Mouse (Mus musculus) ES-Bruce4 (cell line): ENCODE measurements around the gene Ankrd33. TPM values are rescaled to one million over a fixed set of nuclear protein-coding genes. Genes with fewer than 3 reads are reported as not detected.

Source experiments
- H3K27ac ChIP-seq: 2 replicates; pipeline ENCODE4 v1.5.1; 2012; ENCODE audit warnings: low read length, inconsistent platforms; ENCODE audit not compliant: insufficient read depth
- H3K27me3 ChIP-seq: 2 replicates; pipeline ENCODE4 v1.6.1; 2012; ENCODE audit warnings: mild to moderate bottlenecking, low read length, inconsistent platforms; ENCODE audit not compliant: control insufficient read depth, poor library complexity, insufficient read depth, severe bottlenecking
- H3K36me3 ChIP-seq: 2 replicates; pipeline ENCODE4 v1.6.1; 2012; ENCODE audit warnings: inconsistent platforms, mild to moderate bottlenecking, low read length, moderate library complexity; ENCODE audit not compliant: control insufficient read depth, poor library complexity, insufficient read depth, severe bottlenecking
- H3K4me1 ChIP-seq: one replicate; pipeline ENCODE4 v1.8.1; 2011; ENCODE audit warnings: low read length; ENCODE audit not compliant: control insufficient read depth, insufficient read depth
- H3K4me3 ChIP-seq: 2 replicates; pipeline ENCODE4 v1.5.1; 2011; ENCODE audit warnings: low read depth, mild to moderate bottlenecking, low read length
- H3K9ac ChIP-seq: 2 replicates; pipeline ENCODE4 v1.6.1; 2012; ENCODE audit warnings: low read depth, mild to moderate bottlenecking, inconsistent platforms; ENCODE audit not compliant: poor library complexity, severe bottlenecking
- H3K9me3 ChIP-seq: replicated peaks from 2 replicates; pipeline ENCODE4 v1.6.1; 2012; ENCODE audit warnings: mild to moderate bottlenecking, low read length, inconsistent platforms; ENCODE audit not compliant: control insufficient read depth, poor library complexity, insufficient read depth, severe bottlenecking
- CTCF ChIP-seq: IDR thresholded peaks from one replicate; pipeline ENCODE4 v1.8.1; 2011; ENCODE audit warnings: low read depth, low read length
- EP300 ChIP-seq: IDR thresholded peaks from 2 replicates; pipeline ENCODE4 v1.6.1; 2011; ENCODE audit warnings: low read depth, low read length; ENCODE audit not compliant: insufficient read depth
- POLR2A ChIP-seq: IDR thresholded peaks from one replicate; pipeline ENCODE4 v1.8.1; 2011; ENCODE audit warnings: low read length; ENCODE audit not compliant: insufficient read depth
- polyA plus RNA-seq: library from polyadenylated mRNA; stranded (reverse); fragments of >200 nt; gene quantifications from 2 replicates; pipeline ENCODE4 v1.2.4, GENCODE M21; 2011; ENCODE audit warnings: low read depth; ENCODE audit not compliant: missing spikeins, insufficient read depth, insufficient read length

Gene Ankrd33
- polyA plus RNA-seq, 1 experiment = not detected

DNA sequence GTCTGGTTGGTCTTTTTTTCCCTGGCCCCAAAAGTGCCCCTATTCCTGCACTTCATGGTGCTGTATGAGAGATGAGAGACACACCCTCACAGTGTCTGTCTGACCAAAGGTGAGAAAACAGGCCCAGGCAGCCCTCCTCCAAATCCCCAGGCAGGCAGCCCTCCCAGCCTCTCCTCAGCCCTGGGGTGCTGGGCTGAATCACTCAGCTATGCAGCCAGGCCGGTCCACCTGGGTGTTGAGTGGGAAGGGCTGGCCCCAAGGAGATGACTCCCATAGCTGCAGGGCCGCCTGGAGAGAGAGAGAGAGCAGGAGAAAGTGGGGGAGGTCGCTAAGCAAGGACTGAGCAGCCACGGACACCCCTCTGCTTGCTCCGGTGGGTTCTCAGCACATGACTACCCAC lies 44.8 kb upstream of the Ankrd33 start:
- Histone ChIP-seq H3K27ac (peak overlapping the region; percentile 28; the same call in 1 of the 2 replicates), H3K36me3 (no peaks in the 10 kb centered on the region), H3K9ac (0 out of 2 replicates have a peak overlapping the region, but pooled peaks have one; percentile 4), H3K4me1 (peaks cover 10% of the 10 kb centered on the region), H3K4me3 (no peak overlapping the region), H3K27me3 (no peaks in the 10 kb centered on the region), H3K9me3 (no peaks in the 10 kb centered on the region)
- TF ChIP-seq EP300 = peak; percentile 71
- TF ChIP-seq POLR2A = no peak
- TF ChIP-seq CTCF = no peak

DNA sequence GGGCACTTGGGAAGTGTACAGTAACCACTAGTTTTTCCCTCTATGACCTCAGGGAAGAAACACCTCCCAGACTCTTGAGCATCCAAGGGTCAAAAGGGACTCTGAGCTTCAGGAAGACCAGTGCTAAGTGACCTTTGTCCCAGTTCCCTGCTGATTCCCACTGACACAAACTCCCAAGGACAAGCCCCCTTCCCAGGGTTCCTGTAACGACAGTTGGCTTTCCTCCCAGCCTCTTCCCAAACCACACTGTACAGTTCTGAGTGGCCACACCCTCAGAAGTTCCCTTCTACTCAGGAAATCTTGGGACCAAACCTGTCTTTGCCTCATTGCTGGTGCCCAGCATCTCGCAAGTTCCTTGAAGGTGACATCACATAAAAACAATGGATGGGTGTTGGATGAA lies 42.8 kb upstream of the Ankrd33 start:
- no peak overlapping the region for H3K9ac ChIP-seq
- no peak overlapping the region for H3K4me3 ChIP-seq
- H3K27ac ChIP-seq = no peak overlapping the region
- H3K36me3 ChIP-seq = no peaks in the 10 kb centered on the region
- H3K4me1 ChIP-seq = peaks cover 10% of the 10 kb centered on the region
- H3K27me3 ChIP-seq = no peaks in the 10 kb centered on the region
- no peak for TF ChIP-seq EP300
- TF ChIP-seq CTCF = no peak
- no peak for TF ChIP-seq POLR2A
- no peaks in the 10 kb centered on the region for H3K9me3 ChIP-seq

DNA sequence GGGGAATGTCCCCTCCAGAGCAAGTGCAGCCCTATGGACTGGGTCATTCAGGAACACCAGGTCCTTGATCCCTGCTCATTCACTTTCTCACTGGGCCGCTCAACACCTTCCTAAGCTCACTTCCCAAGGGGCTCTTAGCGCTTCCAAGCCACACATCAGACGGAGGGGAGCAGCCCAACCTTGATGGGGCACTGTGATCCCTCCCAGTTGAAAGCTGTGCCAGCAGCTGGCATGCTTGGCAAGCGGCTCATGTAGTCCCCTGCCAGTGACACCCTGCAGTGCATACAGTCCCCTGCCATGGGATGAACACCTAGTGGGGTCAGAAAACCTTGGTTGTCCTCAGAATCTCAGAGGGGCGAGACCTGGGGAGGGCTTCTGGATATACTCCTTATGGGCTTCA lies 41.5 kb upstream of the Ankrd33 start:
- Histone ChIP-seq H3K36me3 (no peaks in the 10 kb centered on the region), H3K27ac (no peak overlapping the region), H3K4me3 (no peak overlapping the region), H3K9me3 (no peaks in the 10 kb centered on the region), H3K9ac (no peak overlapping the region), H3K27me3 (no peaks in the 10 kb centered on the region), H3K4me1 (peaks cover 10% of the 10 kb centered on the region)
- no peak for TF ChIP-seq CTCF
- no peak for TF ChIP-seq POLR2A
- no peak for TF ChIP-seq EP300

DNA sequence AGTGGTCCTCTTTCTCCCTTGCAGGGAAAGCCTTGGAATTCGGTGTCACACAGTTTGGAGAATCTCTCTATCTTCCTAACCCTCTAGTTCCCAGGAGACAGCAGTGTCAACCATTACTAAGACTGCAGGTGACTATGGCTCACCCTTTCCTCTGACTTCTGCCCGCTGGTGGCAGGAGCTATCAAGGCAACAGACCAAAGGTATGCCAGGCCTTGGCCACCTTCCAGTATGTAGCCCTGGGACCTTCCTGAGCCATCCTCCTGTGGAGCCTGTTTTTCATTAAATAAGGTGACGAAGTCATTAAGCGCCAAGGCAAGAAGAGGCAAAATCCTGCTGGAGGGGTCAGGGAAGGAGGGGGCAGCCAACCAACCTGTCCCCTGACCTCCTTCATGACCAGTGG lies 40.4 kb upstream of the Ankrd33 start:
- Histone ChIP-seq H3K27ac (no peak overlapping the region), H3K4me3 (no peak overlapping the region), H3K9ac (no peak overlapping the region), H3K27me3 (no peaks in the 10 kb centered on the region), H3K9me3 (no peaks in the 10 kb centered on the region), H3K36me3 (no peaks in the 10 kb centered on the region), H3K4me1 (peaks cover 2% of the 10 kb centered on the region)
- no peak for TF ChIP-seq CTCF
- no peak for TF ChIP-seq EP300
- no peak for TF ChIP-seq POLR2A

DNA sequence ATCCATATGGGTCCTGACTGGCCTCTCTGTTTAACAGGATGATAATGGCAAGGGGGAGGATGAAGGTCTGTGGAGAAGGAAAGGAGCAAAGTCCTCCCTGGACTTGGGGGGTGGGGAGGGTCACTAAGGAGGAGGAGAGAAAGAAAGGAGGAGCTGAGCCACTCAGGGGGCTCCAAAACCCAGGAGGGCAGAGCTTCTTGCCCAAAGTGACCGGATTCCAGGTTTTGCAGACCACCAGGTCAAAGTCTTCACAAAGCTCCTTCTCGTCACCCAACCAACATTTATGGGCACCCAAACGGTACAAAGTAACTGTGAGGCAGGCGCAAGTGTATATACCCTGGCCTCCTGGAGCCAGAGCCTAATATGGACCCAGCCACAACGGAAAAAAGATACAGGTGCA lies 39.9 kb upstream of the Ankrd33 start:
- no peaks in the 10 kb centered on the region for H3K36me3 ChIP-seq
- H3K27me3 ChIP-seq = no peaks in the 10 kb centered on the region
- H3K9ac ChIP-seq = no peak overlapping the region
- TF ChIP-seq POLR2A (no peak), CTCF (no peak), EP300 (no peak)
- no peaks in the 10 kb centered on the region for H3K9me3 ChIP-seq
- no peak overlapping the region for H3K27ac ChIP-seq
- H3K4me1 ChIP-seq = peaks cover 1% of the 10 kb centered on the region
- no peak overlapping the region for H3K4me3 ChIP-seq

DNA sequence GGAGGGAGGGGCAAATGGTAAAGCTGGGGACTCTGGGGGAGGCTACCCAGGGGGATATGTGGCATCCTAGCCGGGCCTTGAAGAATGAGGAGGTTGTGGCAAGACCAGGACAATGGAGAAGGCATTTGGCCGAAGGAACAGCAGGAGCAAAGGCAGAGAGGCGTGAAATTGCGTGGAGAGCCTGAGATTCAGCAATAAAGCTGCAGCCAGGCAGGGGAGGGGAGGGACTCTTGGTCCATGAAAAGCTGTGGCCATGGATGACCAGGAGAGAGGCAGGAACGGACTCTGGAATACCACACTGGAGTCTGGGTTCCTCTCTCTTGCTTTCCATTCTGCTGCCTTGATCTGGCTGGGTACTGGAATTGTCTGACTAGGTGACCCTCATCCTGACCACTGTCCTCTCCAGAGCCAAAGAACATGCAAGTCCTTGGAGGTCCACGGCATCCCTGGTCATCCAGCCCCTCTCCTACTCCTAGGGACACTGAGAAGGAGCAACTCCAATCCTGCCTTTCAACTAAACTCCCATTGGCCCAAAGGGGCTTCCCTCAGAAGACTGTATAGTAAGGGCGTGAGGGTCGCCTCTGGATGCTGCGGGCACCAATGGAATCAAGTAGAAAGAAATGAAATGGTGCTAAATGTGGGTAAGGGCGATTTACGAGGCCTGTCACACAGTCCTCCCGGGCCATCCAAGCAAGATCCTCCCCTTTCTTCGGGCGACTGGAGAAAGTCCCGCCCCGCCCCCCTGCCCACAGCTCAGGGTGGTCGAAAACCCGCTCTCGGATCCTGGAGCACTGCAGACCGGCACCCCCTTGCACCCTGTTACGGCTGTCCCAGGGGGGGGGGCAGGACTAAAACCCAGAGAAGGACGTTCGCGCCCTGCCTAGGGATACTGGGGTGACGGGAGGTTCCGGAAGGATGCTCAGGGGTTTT lies 39.2 kb upstream of the Ankrd33 start:
- Histone ChIP-seq H3K9ac (no peak overlapping the region), H3K9me3 (no peaks in the 10 kb centered on the region), H3K36me3 (no peaks in the 10 kb centered on the region), H3K27me3 (no peaks in the 10 kb centered on the region), H3K4me1 (peaks cover 5% of the 10 kb centered on the region), H3K27ac (no peak overlapping the region), H3K4me3 (0 out of 2 replicates have a peak overlapping the region, but pooled peaks have one; percentile 10)
- TF ChIP-seq POLR2A = no peak
- no peak for TF ChIP-seq CTCF
- TF ChIP-seq EP300 = no peak
